Mouse (Mus musculus) cerebellum, postnatal 14 days (tissue): ENCODE measurements around the gene Entpd7.

ENCODE experiments used
- DNase-seq, 2 experiments: peaks; one replicate each; pipeline ENCODE4 v3.0.0; 2021; ENCODE audit warnings: mixed read lengths in 2 of 2

Gene Entpd7

GRCm38 (mm10) chr19:43724821-43725220 lies 35.3 kb downstream of the Entpd7 start:
- no peak for DNase-seq

GRCm38 (mm10) chr19:43726510-43727146 lies 37.2 kb downstream of the Entpd7 start:
- no peak for DNase-seq

GRCm38 (mm10) chr19:43729296-43730036 lies 40.0 kb downstream of the Entpd7 start:
- DNase-seq = no peak

GRCm38 (mm10) chr19:43730037-43730428 lies 40.6 kb downstream of the Entpd7 start:
- no peak for DNase-seq

- no peak for DNase-seq
These were observed 41.7 kb downstream of the Entpd7 start for GRCm38 (mm10) chr19:43731157-43731556.

- no peak for DNase-seq
These were observed 48.9 kb downstream of the Entpd7 start for GRCm38 (mm10) chr19:43738409-43738808.

- no peak for DNase-seq
These were observed 53.9 kb downstream of the Entpd7 start for GRCm38 (mm10) chr19:43743401-43743800.

- no peak for DNase-seq
These were observed 56.3 kb downstream of the Entpd7 start for GRCm38 (mm10) chr19:43745740-43746139.

- DNase-seq = no peak
These were observed 58.4 kb downstream of the Entpd7 start for GRCm38 (mm10) chr19:43747877-43748276.

- no peak for DNase-seq
These were observed 60.5 kb downstream of the Entpd7 start for GRCm38 (mm10) chr19:43750008-43750407.

GRCm38 (mm10) chr19:43752489-43753225 lies 63.2 kb downstream of the Entpd7 start, which contains the start of the genes Cutc and Cox15:
Gene Cutc (plus strand): TSS chr19:43752996.
Gene Cox15 (minus strand): TSS chr19:43753000.
- DNase-seq = peak; percentile 98

- DNase-seq = peak; percentile 93 to 95
These were observed 63.9 kb downstream of the Entpd7 start for GRCm38 (mm10) chr19:43753226-43753835.

GRCm38 (mm10) chr19:43754237-43754636 lies 64.8 kb downstream of the Entpd7 start:
- DNase-seq = no peak

- no peak for DNase-seq
These were observed 65.4 kb downstream of the Entpd7 start for GRCm38 (mm10) chr19:43754872-43755271.

GRCm38 (mm10) chr19:43760504-43760903 lies 71.0 kb downstream of the Entpd7 start:
- peak; percentile 74 to 87 for DNase-seq

GRCm38 (mm10) chr19:43761543-43762256 lies 72.2 kb downstream of the Entpd7 start:
- DNase-seq = no peak

- DNase-seq = no peak
These were observed 72.9 kb downstream of the Entpd7 start for GRCm38 (mm10) chr19:43762410-43762809.

- no peak for DNase-seq
These were observed 77.0 kb downstream of the Entpd7 start for GRCm38 (mm10) chr19:43766451-43766850.

GRCm38 (mm10) chr19:43767549-43768322 lies 78.3 kb downstream of the Entpd7 start:
- no peak for DNase-seq

GRCm38 (mm10) chr19:43769366-43769960 lies 80.0 kb downstream of the Entpd7 start:
- no peak for DNase-seq

- DNase-seq = no peak
These were observed 81.1 kb downstream of the Entpd7 start for GRCm38 (mm10) chr19:43770584-43770983.
